Mouse (Mus musculus) bone marrow, adult 2 months (tissue): ENCODE data around the gene Gm813.

Experiments used
- CTCF ChIP-seq: fragments of 200-500 bp; IDR thresholded peaks from 2 replicates; pipeline ENCODE4 v1.5.1; 2011; ENCODE audit warnings: low read length, control low read depth; ENCODE audit not compliant: control insufficient read depth, insufficient read depth
- POLR2A ChIP-seq: fragments of 200-500 bp; IDR thresholded peaks from 2 replicates; pipeline ENCODE4 v1.6.1; 2011; ENCODE audit warnings: low read depth, mild to moderate bottlenecking, control low read depth, low read length, borderline replicate concordance; ENCODE audit not compliant: control insufficient read depth

DNA sequence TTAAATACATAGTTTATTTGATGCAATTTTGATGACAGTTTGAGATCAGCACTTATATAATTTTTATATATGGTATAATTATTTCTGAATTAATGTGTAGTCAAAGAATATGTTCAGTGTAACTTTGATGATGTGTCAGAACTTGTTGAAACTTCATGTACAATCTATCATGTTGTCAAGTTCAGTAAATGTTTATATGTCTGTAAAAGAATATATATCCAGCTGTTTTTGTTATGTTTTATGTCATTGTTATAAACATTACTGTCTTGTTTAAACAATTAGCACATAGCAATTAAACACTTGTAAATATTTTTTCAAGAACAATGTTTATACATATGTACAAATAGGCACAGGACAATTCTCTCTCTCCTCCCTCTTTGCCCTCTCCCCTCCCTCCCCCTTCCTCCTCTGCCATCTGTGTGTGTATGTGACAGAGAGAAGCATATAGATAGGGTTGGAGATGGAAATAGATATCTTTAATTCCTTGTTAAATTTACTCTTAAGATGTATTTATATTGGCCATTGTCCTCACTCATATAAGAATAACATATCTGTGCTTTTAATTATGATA, 46.0 kb downstream of the Gm813 start:
- TF ChIP-seq CTCF (no peak), POLR2A (no peak)
